Mouse (Mus musculus) liver, embryonic 12.5 days (tissue): ENCODE results near the gene Rnaseh1. TPM values are rescaled to one million over a fixed set of nuclear protein-coding genes. Genes with fewer than 3 reads are reported as not detected.

Experiments used
- ATAC-seq: fragments of 200-750 bp; cut with Nextera tagmentation; 2 replicates; pipeline ENCODE4 v1.8.0; 2017; ENCODE audit warnings: moderate number of reproducible peaks, mild to moderate bottlenecking, moderate library complexity
- H3K27ac ChIP-seq: fragments of 300-500 bp; sonication (generic); 2 replicates; pipeline ENCODE4 v1.5.1; 2016; ENCODE audit warnings: mild to moderate bottlenecking
- H3K27me3 ChIP-seq: fragments of 300-500 bp; sonication (generic); replicated peaks from 2 replicates; pipeline ENCODE4 v1.6.1; 2016; ENCODE audit warnings: mild to moderate bottlenecking, moderate library complexity
- H3K36me3 ChIP-seq: fragments of 300-500 bp; sonication (generic); 2 replicates; pipeline ENCODE4 v1.6.1; 2016; ENCODE audit warnings: mild to moderate bottlenecking, moderate library complexity
- H3K4me1 ChIP-seq: fragments of 300-500 bp; sonication (generic); 2 replicates; pipeline ENCODE4 v1.6.1; 2016
- H3K4me2 ChIP-seq: fragments of 300-500 bp; sonication (generic); 2 replicates; pipeline ENCODE4 v1.6.1; 2016; ENCODE audit warnings: mild to moderate bottlenecking, moderate library complexity
- H3K4me3 ChIP-seq: fragments of 300-500 bp; sonication (generic); 2 replicates; pipeline ENCODE4 v1.5.1; 2016; ENCODE audit warnings: mild to moderate bottlenecking, moderate library complexity
- H3K9ac ChIP-seq: fragments of 300-500 bp; sonication (generic); 2 replicates; pipeline ENCODE4 v1.6.1; 2016; ENCODE audit warnings: mild to moderate bottlenecking, moderate library complexity
- H3K9me3 ChIP-seq: fragments of 300-500 bp; sonication (generic); replicated peaks from 2 replicates; pipeline ENCODE4 v1.6.1; 2016; ENCODE audit warnings: mild to moderate bottlenecking, moderate library complexity
- WGBS: fragments of 180-500 bp; shearing (Covaris S2); methylation state at CpG from one replicate; pipeline ENCODE4 v1.1.7; 2016; ENCODE audit not compliant: insufficient replicate concordance; 5-methylcytosine and 5-hydroxymethylcytosine counted together
- polyA plus RNA-seq: library from polyadenylated mRNA; unstranded; fragments of >200 nt; fragmentation: Nextera tagmentation; extraction: Ambion mirVana; gene quantifications from 2 replicates; pipeline ENCODE4 v1.2.1, GENCODE M21; 2016

The Rnaseh1 gene
- 17.9 and 19.2 TPM in 2 replicates for polyA plus RNA-seq

DNA sequence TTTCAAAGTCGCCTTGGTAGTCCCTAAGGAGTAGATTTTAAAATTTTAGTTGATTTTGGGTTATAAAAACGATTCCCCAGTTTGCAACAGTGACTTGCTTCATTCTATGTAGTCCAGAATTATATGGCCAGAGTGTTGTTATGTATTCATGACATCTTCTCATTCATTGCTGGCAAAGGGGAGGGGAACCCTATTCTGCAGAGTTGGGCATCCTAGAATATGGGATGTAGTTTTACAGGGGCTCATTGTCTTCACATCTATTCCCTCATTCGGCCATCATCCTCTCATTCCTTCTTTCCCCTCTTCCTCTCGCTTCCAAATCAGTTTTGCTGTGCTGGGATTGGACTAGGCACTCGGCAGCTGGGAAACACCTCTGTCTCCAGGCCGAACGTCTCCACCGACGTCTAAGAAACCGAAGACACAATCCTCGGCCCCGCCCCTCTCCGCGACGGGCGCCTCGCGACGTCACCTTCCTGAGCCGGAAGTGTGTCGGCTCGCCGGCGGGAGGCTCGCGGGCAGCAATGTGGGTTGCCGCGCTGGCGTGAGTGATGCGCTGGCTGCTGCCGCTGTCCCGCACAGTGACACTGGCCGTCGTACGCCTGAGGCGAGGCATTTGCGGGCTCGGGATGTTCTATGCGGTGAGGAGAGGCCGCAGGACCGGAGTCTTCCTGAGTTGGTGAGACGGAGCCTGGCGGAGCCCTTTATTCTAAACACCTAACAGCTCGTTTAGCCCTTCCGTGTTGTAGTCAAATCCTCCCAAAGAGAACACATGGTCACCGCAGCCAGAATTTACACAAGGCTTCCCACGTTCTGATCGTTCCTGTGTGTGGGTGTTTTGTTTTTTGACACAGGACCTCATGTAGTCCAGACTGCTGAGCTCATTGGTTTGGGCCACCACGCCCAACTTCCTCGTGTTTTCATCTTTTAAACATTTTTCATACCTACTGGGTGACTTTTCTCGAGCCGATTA lies at the start of gene Rnaseh1:
TSS of gene Rnaseh1 (plus strand) at position 462 of the 970 bp plus-strand sequence.
- H3K4me1 ChIP-seq, result peaks cover 16% of the 10 kb centered on the region
- peak within 1 kb of the TSS; percentile 88 for H3K4me3 ChIP-seq
- peaks cover 26% of the 10 kb centered on the region for H3K36me3 ChIP-seq
- H3K27me3 ChIP-seq, result peaks cover 11% of the 10 kb centered on the region; the same call in 1 of the 2 replicates
- ATAC-seq, result peak; percentile 92
- no peaks in the 10 kb centered on the region for H3K9me3 ChIP-seq
- H3K4me2 ChIP-seq, result peak within 1 kb of the TSS; percentile 80
- H3K9ac ChIP-seq, result peak within 1 kb of the TSS; percentile 80
- peak within 1 kb of the TSS; percentile 55; the same call in 1 of the 2 replicates for H3K27ac ChIP-seq
- WGBS, result 3% methylated on average over 52 of the region's 52 CpGs

DNA sequence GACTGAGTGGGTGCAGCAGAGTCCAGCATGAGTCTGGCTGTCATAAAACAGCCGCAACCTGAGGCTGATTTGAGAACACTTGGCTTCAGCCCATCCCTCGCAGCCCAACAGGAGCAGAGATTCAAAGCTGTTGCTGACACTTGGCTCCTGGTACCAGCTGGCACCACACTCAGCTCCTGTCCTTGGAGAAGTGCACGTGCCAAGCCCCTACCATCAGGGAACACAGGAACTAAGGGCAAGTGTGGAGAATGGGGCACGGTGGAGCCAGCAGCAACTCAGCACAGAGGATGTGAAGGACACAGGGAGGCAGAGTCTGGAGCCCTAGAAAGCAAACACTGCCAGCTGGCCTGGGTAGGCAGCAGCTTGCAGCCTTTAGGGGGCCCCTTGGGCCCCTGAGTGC lies 47.1 kb upstream of the Rnaseh1 start:
- H3K27me3 ChIP-seq, result peaks cover 5% of the 10 kb centered on the region; the same call in 1 of the 2 replicates
- no peak overlapping the region for H3K9ac ChIP-seq
- no peaks in the 10 kb centered on the region for H3K36me3 ChIP-seq
- no peaks in the 10 kb centered on the region for H3K9me3 ChIP-seq
- WGBS, result 27% methylated on average over 4 of the region's 4 CpGs
- H3K27ac ChIP-seq, result no peak overlapping the region
- no peak overlapping the region for H3K4me2 ChIP-seq
- no peak overlapping the region for H3K4me3 ChIP-seq
- H3K4me1 ChIP-seq, result no peaks in the 10 kb centered on the region
- no peak for ATAC-seq

DNA sequence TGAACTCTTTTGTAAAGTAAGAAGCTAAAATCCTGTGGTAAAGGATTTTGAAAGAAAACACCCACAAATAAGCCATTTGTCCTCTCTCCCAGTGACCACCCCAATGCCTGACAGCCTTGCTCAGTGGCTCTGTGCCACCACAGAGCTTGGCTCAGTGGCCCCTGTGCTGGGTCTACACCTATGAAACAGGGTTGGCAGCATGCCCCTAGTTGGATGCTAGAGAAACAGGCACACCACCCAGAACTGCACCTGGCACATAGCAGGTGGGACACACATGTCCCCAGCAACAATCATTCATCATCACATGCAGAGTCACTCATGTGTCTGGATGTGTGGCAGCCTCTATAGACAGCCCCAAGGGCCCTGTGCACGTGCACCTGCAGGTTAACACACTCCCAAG lies 45.9 kb upstream of the Rnaseh1 start:
- no peak overlapping the region for H3K9ac ChIP-seq
- no peak overlapping the region for H3K4me2 ChIP-seq
- no peaks in the 10 kb centered on the region for H3K4me1 ChIP-seq
- no peaks in the 10 kb centered on the region for H3K9me3 ChIP-seq
- 47% methylated on average over 1 of the region's 1 CpGs for WGBS
- no peak for ATAC-seq
- no peaks in the 10 kb centered on the region for H3K36me3 ChIP-seq
- H3K27ac ChIP-seq, result no peak overlapping the region
- H3K27me3 ChIP-seq, result peaks cover 5% of the 10 kb centered on the region; the same call in 1 of the 2 replicates
- H3K4me3 ChIP-seq, result no peak overlapping the region

DNA sequence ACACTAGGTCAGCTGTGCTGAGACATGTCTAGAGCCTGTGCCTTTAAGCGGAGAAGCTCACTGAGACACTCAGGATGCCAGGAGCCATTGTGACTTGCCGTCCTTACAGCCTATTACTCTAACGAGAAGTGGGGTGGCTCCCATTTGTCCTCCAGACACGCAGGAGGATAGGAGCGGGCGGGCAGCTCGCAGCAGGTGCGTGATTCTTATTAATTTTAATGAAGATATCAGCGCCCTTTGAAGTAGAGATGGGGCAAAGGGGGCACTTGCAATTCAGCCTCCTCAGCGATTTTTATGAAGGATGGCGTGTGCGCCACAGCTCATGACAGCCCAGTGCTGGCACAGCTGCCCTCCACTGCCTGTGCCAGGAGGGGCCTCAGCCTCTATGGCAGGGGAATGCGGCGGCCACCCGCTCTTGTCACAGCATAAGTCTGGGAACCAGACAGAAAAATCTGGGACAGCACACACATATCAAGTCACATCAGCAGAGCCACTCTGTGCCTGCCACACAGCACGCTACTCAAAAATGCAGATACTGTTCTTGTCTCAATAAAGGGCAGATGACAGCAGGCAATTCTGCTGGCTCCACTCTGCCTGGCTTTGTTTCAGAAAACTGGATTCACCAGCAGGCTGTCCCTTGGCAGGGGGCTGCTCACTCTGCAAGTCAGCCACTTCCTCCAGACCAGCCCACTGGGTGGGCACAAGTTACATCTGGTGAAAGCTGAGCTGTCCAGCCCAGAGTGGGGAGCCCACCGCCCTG lies 41.7 kb upstream of the Rnaseh1 start:
- no peak overlapping the region for H3K4me3 ChIP-seq
- H3K27ac ChIP-seq, result no peak overlapping the region
- H3K27me3 ChIP-seq, result no peaks in the 10 kb centered on the region
- no peak overlapping the region for H3K4me2 ChIP-seq
- H3K9me3 ChIP-seq, result no peaks in the 10 kb centered on the region
- 58% methylated on average over 17 of the region's 17 CpGs for WGBS
- ATAC-seq, result no peak
- H3K4me1 ChIP-seq, result no peaks in the 10 kb centered on the region
- H3K9ac ChIP-seq, result no peak overlapping the region
- H3K36me3 ChIP-seq, result no peaks in the 10 kb centered on the region

DNA sequence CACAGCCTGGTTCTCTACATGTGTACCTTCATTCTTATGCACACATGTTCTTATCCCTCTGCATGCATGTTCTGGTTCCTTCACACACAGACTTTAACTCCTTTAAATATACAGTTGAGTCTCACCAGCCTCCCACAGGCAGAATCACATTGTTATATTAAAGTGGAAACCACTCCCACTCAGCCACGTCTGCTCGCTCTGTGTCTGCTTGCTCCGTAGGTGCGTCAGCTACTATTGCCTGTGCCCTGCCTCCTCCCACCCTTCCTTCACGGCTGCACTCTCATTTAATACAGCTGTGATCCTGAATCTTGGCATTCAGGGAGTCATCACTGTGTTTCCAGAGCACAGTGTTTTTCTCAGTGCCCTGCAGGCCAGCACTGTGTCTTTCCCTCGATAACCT lies 37.0 kb upstream of the Rnaseh1 start:
- Histone ChIP-seq H3K4me2 (no peak overlapping the region), H3K27me3 (no peaks in the 10 kb centered on the region), H3K27ac (no peak overlapping the region), H3K9ac (no peak overlapping the region), H3K9me3 (no peaks in the 10 kb centered on the region), H3K4me1 (no peaks in the 10 kb centered on the region), H3K36me3 (no peaks in the 10 kb centered on the region), H3K4me3 (no peak overlapping the region)
- ATAC-seq, result no peak
- WGBS, result 71% methylated on average over 6 of the region's 6 CpGs

DNA sequence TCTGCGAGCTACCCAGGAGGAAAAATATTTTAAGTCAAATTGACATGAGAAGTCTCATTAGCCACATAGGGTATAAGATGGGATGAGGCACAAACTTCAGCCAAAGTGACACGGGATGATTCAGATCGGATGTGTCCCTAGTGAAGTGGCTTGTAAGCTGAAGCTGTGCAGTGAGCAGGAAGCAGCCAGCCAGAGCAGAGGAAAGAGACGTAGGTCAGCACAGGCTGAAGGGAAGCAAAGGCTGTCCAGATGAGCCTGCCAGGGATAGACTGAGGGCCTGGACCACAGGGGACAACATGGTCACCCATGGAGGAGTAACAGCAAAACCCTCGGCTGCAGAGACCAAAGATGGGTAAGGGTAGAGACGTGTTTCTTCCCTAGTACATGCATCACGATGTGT lies 35.0 kb upstream of the Rnaseh1 start:
- Histone ChIP-seq H3K4me2 (no peak overlapping the region), H3K9me3 (no peaks in the 10 kb centered on the region), H3K27ac (no peak overlapping the region), H3K27me3 (no peaks in the 10 kb centered on the region), H3K36me3 (no peaks in the 10 kb centered on the region), H3K4me1 (no peaks in the 10 kb centered on the region), H3K9ac (no peak overlapping the region), H3K4me3 (no peak overlapping the region)
- 62% methylated on average over 7 of the region's 7 CpGs for WGBS
- ATAC-seq, result no peak

DNA sequence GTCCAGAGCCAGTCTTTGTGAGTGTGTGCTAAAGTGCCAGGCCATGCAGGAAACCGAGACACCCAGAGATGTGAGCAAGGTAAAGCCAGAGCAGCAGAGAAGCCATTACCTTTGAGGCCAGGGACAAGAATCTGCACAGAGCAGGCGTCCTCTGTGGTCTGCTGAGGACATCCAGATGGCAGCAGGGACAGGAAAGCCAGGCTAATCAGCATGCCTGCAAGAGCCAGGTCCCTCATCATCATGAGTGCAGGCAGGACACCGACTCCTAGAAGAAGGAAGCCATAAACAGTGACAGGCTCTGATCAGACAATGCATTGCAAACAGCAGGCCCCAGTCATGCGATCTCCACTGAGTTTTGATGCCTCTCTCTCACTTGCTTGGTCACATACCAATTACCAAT lies 32.1 kb upstream of the Rnaseh1 start:
- H3K4me2 ChIP-seq, result no peak overlapping the region
- no peak overlapping the region for H3K4me3 ChIP-seq
- no peak for ATAC-seq
- 18% methylated on average over 4 of the region's 4 CpGs for WGBS
- H3K9ac ChIP-seq, result no peak overlapping the region
- H3K9me3 ChIP-seq, result no peaks in the 10 kb centered on the region
- no peak overlapping the region for H3K27ac ChIP-seq
- no peaks in the 10 kb centered on the region for H3K36me3 ChIP-seq
- H3K27me3 ChIP-seq, result no peaks in the 10 kb centered on the region
- peaks cover 12% of the 10 kb centered on the region for H3K4me1 ChIP-seq

DNA sequence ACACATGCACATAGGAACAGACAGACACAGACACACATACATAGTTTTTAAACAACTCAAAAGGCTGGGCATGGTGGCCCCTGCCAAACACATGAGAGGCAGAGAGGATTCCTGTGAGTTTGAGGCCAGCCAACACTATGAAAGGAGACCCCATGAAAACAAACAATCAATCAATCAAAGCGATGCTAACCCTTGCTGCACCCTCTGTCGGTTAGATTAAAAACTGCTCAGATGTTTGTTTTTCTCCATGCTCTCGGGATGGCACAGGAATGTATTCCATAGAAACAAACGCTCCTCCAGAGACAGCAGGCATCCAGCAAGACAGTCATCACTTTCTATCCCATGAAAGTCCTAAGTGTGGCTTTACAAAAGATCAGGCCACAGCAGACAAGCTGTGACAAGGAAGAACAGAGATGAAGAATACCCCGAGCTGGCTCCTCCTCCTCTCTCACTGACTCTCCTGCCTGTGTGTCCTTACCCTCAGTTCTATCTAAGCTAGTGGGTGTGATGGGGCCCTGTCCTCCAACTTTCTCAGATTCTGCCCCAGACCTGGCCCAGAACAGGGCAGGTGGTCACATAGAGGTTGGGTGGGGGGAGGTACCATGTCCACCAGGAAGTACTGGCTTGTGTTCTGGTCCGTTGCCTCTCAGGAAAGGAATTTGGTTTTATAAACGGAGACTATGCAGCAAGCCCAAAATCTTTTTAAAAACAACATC lies 27.8 kb upstream of the Rnaseh1 start:
- Histone ChIP-seq H3K9me3 (no peaks in the 10 kb centered on the region), H3K4me2 (peak overlapping the region; percentile 28), H3K36me3 (no peaks in the 10 kb centered on the region), H3K4me1 (peaks cover 24% of the 10 kb centered on the region), H3K27ac (no peak overlapping the region; the same call in 1 of the 2 replicates), H3K27me3 (no peaks in the 10 kb centered on the region), H3K4me3 (0 out of 2 replicates have a peak overlapping the region, but pooled peaks have one; percentile 8), H3K9ac (0 out of 2 replicates have a peak overlapping the region, but pooled peaks have one; percentile 22)
- no peak; the same call in 1 of the 2 replicates for ATAC-seq
- 22% methylated on average over 7 of the region's 7 CpGs for WGBS

DNA sequence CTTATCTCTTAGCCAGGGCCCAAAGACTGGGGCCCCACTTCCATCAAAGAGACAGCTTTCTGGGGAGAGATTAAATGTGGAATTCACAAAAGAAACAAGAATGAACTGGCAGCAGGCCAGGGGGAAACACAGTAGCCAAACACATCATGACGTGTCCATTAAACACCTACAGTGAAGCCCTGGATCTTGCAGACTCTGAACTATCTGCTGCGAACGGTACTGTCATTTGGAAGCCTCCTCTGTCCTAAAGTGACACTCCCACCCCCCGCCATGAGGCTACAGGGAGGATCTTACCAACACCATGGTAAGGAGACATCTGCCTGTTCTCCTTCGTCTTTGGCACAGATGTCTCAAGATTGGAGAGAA lies 27.3 kb upstream of the Rnaseh1 start:
- ATAC-seq, result no peak
- Histone ChIP-seq H3K27me3 (no peaks in the 10 kb centered on the region), H3K36me3 (no peaks in the 10 kb centered on the region), H3K27ac (peak overlapping the region; percentile 5; the same call in 1 of the 2 replicates), H3K4me3 (0 out of 2 replicates have a peak overlapping the region, but pooled peaks have one; percentile 8), H3K4me2 (peak overlapping the region; percentile 28), H3K4me1 (peaks cover 24% of the 10 kb centered on the region), H3K9me3 (no peaks in the 10 kb centered on the region), H3K9ac (peak overlapping the region; percentile 14; the same call in 1 of the 2 replicates)
- 28% methylated on average over 5 of the region's 5 CpGs for WGBS

DNA sequence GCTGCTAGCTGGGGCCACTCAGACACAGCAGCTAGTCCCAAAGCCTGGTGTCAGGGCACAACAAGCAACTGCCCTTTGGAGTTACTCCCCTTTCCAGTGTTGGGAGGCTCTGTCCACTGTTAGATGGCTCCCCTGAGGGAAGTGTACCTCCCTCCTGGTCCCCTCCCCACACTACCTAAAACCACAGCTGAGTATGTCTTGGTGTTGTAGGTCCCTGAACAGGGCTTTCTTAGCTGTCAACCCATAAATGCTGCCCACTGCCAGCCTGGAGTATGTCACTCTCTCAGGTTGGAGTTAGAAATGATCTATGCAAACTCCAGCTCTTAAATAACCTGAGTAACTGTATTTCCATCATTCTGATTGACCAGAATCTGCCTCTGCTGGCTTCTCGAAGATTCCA lies 26.8 kb upstream of the Rnaseh1 start:
- peak overlapping the region; percentile 28 for H3K4me2 ChIP-seq
- H3K27me3 ChIP-seq, result no peaks in the 10 kb centered on the region
- H3K36me3 ChIP-seq, result no peaks in the 10 kb centered on the region
- peak overlapping the region; percentile 5; the same call in 1 of the 2 replicates for H3K27ac ChIP-seq
- peak overlapping the region; percentile 14; the same call in 1 of the 2 replicates for H3K9ac ChIP-seq
- peaks cover 24% of the 10 kb centered on the region for H3K4me1 ChIP-seq
- 50% methylated on average over 1 of the region's 1 CpGs for whole genome bisulfite sequencing
- H3K9me3 ChIP-seq, result no peaks in the 10 kb centered on the region
- no peak for ATAC-seq
- H3K4me3 ChIP-seq, result 0 out of 2 replicates have a peak overlapping the region, but pooled peaks have one; percentile 8

DNA sequence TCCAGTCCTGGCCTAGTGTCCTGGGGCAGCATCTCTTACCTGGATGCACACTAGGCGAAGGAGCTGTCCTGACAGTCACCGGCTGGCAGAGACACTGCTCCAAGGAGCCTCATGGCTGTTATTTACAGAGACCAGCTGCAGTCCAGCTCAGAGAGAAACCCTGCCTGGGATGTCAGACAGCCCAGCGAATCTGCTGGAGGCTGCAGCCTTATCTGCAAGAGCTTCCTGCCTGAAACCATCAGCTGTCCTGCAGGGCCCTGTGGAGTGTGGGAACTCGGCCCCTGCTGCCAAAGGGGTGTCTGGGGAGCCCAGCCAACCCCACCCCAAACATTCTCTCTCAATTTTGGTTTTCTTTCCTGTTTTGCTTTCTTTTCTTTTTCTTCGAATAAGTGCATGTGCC lies 26.2 kb upstream of the Rnaseh1 start, which contains the start of gene Colec11:
TSS of gene Colec11 (minus strand) at position 183 of the 400 bp plus-strand sequence.
- peaks cover 2% of the 10 kb centered on the region for H3K36me3 ChIP-seq
- peaks cover 24% of the 10 kb centered on the region for H3K4me1 ChIP-seq
- no peaks in the 10 kb centered on the region for H3K27me3 ChIP-seq
- WGBS, result 11% methylated on average over 5 of the region's 5 CpGs
- peak within 1 kb of the TSS; percentile 5; the same call in 1 of the 2 replicates for H3K27ac ChIP-seq
- 0 out of 2 replicates have a peak, but pooled peaks have one; percentile 8 for ATAC-seq
- H3K9ac ChIP-seq, result peak within 1 kb of the TSS; percentile 14; the same call in 1 of the 2 replicates
- 0 out of 2 replicates have a peak within 1 kb of the TSS, but pooled peaks have one; percentile 8 for H3K4me3 ChIP-seq
- no peaks in the 10 kb centered on the region for H3K9me3 ChIP-seq
- H3K4me2 ChIP-seq, result peak within 1 kb of the TSS; percentile 28
